Mouse (Mus musculus) c-Kit-positive CD71-positive TER-119-positive erythroid progenitor cells, embryonic 14.5 days (primary cell): Measurements from ENCODE around the gene Frmd5.
"Not testable (repeated sequence)": the region's sequence is repeated elsewhere in the genome, so short reads cannot be mapped to it uniquely, and the experiment has no call there.

Source experiments
- DNase-seq: peaks from one replicate; pipeline ENCODE4 v3.0.0-alpha.2; 2013; ENCODE audit warnings: low spot score

The Frmd5 gene

GRCm38 (mm10) chr2:121806959-121807653 is at the start of gene Frmd5:
Gene Frmd5, minus strand, starts transcription at chr2:121807087.
- peak; percentile 81 for DNase-seq

- DNase-seq: no peak
These were observed 47.1 kb upstream of the Frmd5 start for GRCm38 (mm10) chr2:121853974-121854373.

GRCm38 (mm10) chr2:121852045-121852444 is 45.2 kb upstream of the Frmd5 start:
- no peak for DNase-seq

- DNase-seq: no peak
These were observed 39.2 kb upstream of the Frmd5 start for GRCm38 (mm10) chr2:121846050-121846449.

- DNase-seq: peak; percentile 10
These were observed 35.4 kb upstream of the Frmd5 start for GRCm38 (mm10) chr2:121842249-121842648.

- peak; percentile 8 for DNase-seq
These were observed 34.6 kb upstream of the Frmd5 start for GRCm38 (mm10) chr2:121841453-121841852.

GRCm38 (mm10) chr2:121834926-121835325 is 28.0 kb upstream of the Frmd5 start:
- DNase-seq: no peak

- peak; percentile 60 for DNase-seq
These were observed 25.6 kb upstream of the Frmd5 start for GRCm38 (mm10) chr2:121832484-121832894.

GRCm38 (mm10) chr2:121828411-121828810 is 21.5 kb upstream of the Frmd5 start:
- no peak for DNase-seq

GRCm38 (mm10) chr2:121826189-121826588 is 19.3 kb upstream of the Frmd5 start:
- no peak for DNase-seq

- no peak for DNase-seq
These were observed 17.8 kb upstream of the Frmd5 start for GRCm38 (mm10) chr2:121824653-121825052.

GRCm38 (mm10) chr2:121821787-121822186 is 14.9 kb upstream of the Frmd5 start:
- DNase-seq: no peak

GRCm38 (mm10) chr2:121810876-121811275 is 4.0 kb upstream of the Frmd5 start:
- not testable (repeated sequence) for DNase-seq

- no peak for DNase-seq
These were observed 2.2 kb upstream of the Frmd5 start for GRCm38 (mm10) chr2:121809126-121809525.

GRCm38 (mm10) chr2:121806171-121806943 is 530 bp downstream of the Frmd5 start:
- no peak for DNase-seq

GRCm38 (mm10) chr2:121799051-121799450 is 7.8 kb downstream of the Frmd5 start:
- no peak for DNase-seq

GRCm38 (mm10) chr2:121795995-121796394 is 10.9 kb downstream of the Frmd5 start:
- DNase-seq: no peak

GRCm38 (mm10) chr2:121789777-121790176 is 17.1 kb downstream of the Frmd5 start:
- DNase-seq: no peak

GRCm38 (mm10) chr2:121788415-121788814 is 18.5 kb downstream of the Frmd5 start:
- no peak for DNase-seq

GRCm38 (mm10) chr2:121787767-121788166 is 19.1 kb downstream of the Frmd5 start:
- DNase-seq: peak; percentile 11

- no peak for DNase-seq
These were observed 19.6 kb downstream of the Frmd5 start for GRCm38 (mm10) chr2:121787271-121787670.

- DNase-seq: no peak
These were observed 30.7 kb downstream of the Frmd5 start for GRCm38 (mm10) chr2:121776219-121776618.

- DNase-seq: no peak
These were observed 42.0 kb downstream of the Frmd5 start for GRCm38 (mm10) chr2:121764851-121765250.
